Mouse (Mus musculus) heart, embryonic 12.5 days (tissue): ENCODE data around the gene Ezh1. TPM values are rescaled to one million over a fixed set of nuclear protein-coding genes. Genes with fewer than 3 reads are reported as not detected.

Source experiments
- ATAC-seq: fragments of 200-750 bp; cut with Nextera tagmentation; 2 replicates; pipeline ENCODE4 v1.8.0; 2017; ENCODE audit warnings: moderate TSS enrichment, moderate library complexity; ENCODE audit not compliant: insufficient number of reproducible peaks, low FRiP score
- H3K27ac ChIP-seq: fragments of 300-500 bp; sonication (generic); 2 replicates; pipeline ENCODE4 v1.5.1; 2016; ENCODE audit warnings: mild to moderate bottlenecking, moderate library complexity; ENCODE audit not compliant: poor library complexity, severe bottlenecking
- H3K27me3 ChIP-seq: fragments of 300-500 bp; sonication (generic); replicated peaks from 2 replicates; pipeline ENCODE4 v1.6.1; 2016; ENCODE audit warnings: mild to moderate bottlenecking, moderate library complexity
- H3K36me3 ChIP-seq: fragments of 300-500 bp; sonication (generic); 2 replicates; pipeline ENCODE4 v1.6.1; 2016; ENCODE audit warnings: mild to moderate bottlenecking, moderate library complexity
- H3K4me1 ChIP-seq: fragments of 300-500 bp; sonication (generic); replicated peaks from 2 replicates; pipeline ENCODE4 v1.6.1; 2016; ENCODE audit warnings: mild to moderate bottlenecking
- H3K4me2 ChIP-seq: fragments of 300-500 bp; sonication (generic); 2 replicates; pipeline ENCODE4 v1.6.1; 2016; ENCODE audit warnings: mild to moderate bottlenecking, moderate library complexity
- H3K4me3 ChIP-seq: fragments of 300-500 bp; sonication (generic); 2 replicates; pipeline ENCODE4 v1.5.1; 2016; ENCODE audit warnings: mild to moderate bottlenecking
- H3K9ac ChIP-seq: fragments of 300-500 bp; sonication (generic); 2 replicates; pipeline ENCODE4 v1.6.1; 2016; ENCODE audit warnings: mild to moderate bottlenecking, moderate library complexity
- H3K9me3 ChIP-seq: fragments of 300-500 bp; sonication (generic); replicated peaks from 2 replicates; pipeline ENCODE4 v1.6.1; 2016; ENCODE audit warnings: mild to moderate bottlenecking, moderate library complexity
- WGBS: fragments of 180-500 bp; shearing (Covaris S2); methylation state at CpG from one replicate; pipeline ENCODE4 v1.1.7; 2016; 5-methylcytosine and 5-hydroxymethylcytosine counted together
- polyA plus RNA-seq: library from polyadenylated mRNA; unstranded; fragments of >200 nt; fragmentation: Nextera tagmentation; extraction: Ambion mirVana; gene quantifications from 2 replicates; pipeline ENCODE4 v1.2.1, GENCODE M21; 2016

The Ezh1 gene
- polyA plus RNA-seq, 1 experiment from 2014 or later, result 14.9 TPM

DNA sequence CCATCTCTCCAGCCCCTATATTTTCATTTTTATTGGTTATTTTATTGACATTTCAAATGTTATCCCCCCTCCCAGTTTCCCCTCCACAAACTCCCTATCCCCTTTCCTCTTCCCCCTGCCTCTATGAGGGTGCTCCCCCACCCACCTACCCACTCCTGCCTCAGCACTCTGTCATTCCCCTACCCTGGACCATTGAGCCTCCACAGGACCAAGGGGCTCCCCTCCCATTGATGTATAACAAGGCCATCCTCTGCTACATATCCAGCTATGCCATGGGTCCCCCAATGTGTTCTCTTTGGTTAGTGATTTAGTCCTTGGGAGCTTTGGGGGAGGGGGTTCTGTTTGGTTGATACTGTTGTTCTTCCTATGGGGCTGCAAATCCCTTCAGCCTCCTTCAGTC lies 71.6 kb downstream of the Ezh1 start:
- no peak overlapping the region for H3K4me3 ChIP-seq
- no peak overlapping the region for H3K9ac ChIP-seq
- H3K36me3 ChIP-seq, result no peaks in the 10 kb centered on the region
- H3K4me1 ChIP-seq, result peaks cover 6% of the 10 kb centered on the region; the same call in 1 of the 2 replicates
- H3K27me3 ChIP-seq, result no peaks in the 10 kb centered on the region
- no peaks in the 10 kb centered on the region for H3K9me3 ChIP-seq
- ATAC-seq, result no peak
- H3K4me2 ChIP-seq, result no peak overlapping the region
- H3K27ac ChIP-seq, result no peak overlapping the region

DNA sequence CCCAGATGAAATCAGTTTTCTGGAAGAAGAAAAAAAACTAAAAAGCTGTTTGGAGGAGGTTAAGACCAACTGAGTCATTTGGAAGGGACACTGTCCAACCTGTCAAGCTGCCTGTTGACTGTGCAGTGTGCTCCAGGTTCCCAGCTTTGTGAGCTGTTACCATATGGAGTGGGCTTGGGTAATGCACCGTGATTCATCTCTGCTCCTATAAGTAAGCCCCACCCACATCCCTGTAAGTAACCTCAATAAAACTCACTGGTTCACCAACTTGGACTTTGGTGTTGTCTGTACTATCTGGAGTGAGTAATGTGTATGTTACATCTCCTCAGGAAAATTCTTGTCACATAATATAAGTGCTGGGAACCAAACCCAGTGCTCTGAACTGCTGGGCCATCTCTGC lies 73.4 kb downstream of the Ezh1 start:
- no peak overlapping the region for H3K4me3 ChIP-seq
- H3K4me2 ChIP-seq, result no peak overlapping the region
- no peak overlapping the region for H3K9ac ChIP-seq
- peaks cover 16% of the 10 kb centered on the region; the same call in 1 of the 2 replicates for H3K4me1 ChIP-seq
- H3K9me3 ChIP-seq, result no peaks in the 10 kb centered on the region
- 85% methylated on average over 1 of the region's 1 CpGs for whole genome bisulfite sequencing
- ATAC-seq, result no peak
- no peaks in the 10 kb centered on the region for H3K36me3 ChIP-seq
- no peaks in the 10 kb centered on the region for H3K27me3 ChIP-seq
- H3K27ac ChIP-seq, result no peak overlapping the region

DNA sequence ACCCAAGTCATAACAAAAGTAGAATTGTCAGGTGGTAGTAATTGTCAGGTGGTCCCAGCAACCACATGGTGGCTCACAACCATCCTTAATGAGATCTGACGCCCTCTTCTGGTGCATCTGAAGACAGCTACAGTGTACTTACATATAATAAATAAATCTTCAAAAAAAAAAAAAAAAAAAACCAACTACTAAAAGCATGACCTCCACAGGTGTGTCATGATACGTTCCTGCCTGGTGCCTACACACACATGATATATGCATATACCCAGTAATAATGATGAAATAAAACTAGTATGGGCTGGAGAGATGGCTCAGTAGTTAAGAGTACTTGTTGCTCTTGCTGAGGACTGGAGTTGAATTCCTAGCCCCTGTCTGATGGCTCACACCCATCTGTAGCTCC lies 75.2 kb downstream of the Ezh1 start:
- no peaks in the 10 kb centered on the region for H3K27me3 ChIP-seq
- H3K9ac ChIP-seq, result no peak overlapping the region
- H3K4me1 ChIP-seq, result peaks cover 13% of the 10 kb centered on the region; the same call in 1 of the 2 replicates
- no peak overlapping the region for H3K4me2 ChIP-seq
- H3K4me3 ChIP-seq, result no peak overlapping the region
- H3K36me3 ChIP-seq, result no peaks in the 10 kb centered on the region
- no peak overlapping the region for H3K27ac ChIP-seq
- WGBS, result 48% methylated on average over 2 of the region's 2 CpGs
- no peak for ATAC-seq
- no peaks in the 10 kb centered on the region for H3K9me3 ChIP-seq

DNA sequence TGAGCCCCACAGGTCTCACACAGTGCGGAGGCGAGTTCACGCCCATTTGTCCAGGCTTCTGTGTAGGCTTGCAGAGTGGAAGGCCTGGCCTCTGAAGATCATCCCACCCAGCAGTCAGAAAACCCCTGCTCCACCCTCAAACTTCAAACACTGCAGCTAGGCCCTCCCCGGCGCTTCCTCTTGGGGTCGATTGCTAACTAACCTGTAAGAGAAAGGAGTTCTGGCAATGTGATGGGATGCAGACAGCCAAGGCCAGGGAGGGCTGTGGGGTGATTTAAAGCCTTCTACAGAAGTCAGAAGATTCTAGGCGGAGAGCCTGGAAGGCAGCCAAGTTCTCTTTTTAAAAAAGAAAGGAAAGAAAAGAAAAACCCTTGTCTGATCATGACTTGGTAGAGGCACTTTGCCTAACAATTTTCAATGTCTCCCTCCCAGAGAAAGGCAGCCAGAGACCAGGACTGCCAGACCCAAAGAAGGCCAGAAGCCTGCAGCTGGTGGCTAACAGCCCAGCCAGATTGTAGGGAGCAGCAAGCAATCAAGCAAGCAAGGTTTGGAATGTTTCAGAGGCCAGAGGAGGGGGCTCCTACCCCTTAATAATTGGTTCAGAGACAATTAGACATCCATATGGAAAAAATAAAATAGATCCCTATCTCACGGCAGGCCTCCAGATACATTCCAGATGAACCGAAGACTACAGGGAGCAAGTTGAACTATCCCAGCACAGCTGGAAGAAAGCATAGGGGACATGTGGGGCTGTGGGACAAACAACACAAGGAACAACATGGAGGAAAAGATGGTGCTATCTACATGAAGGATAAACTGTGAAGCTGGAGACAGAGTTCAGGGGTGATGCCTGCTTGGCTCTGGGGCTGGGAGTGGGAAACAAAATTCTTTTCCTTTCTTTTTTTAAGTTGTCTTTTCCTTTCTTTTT lies 76.8 kb downstream of the Ezh1 start:
- 52% methylated on average over 9 of the region's 9 CpGs for WGBS
- Histone ChIP-seq H3K9ac (no peak overlapping the region), H3K4me1 (peaks cover 11% of the 10 kb centered on the region; the same call in 1 of the 2 replicates), H3K27me3 (no peaks in the 10 kb centered on the region), H3K9me3 (no peaks in the 10 kb centered on the region), H3K27ac (peak overlapping the region; percentile 21; the same call in 1 of the 2 replicates), H3K36me3 (no peaks in the 10 kb centered on the region), H3K4me2 (no peak overlapping the region), H3K4me3 (no peak overlapping the region)
- ATAC-seq, result no peak

DNA sequence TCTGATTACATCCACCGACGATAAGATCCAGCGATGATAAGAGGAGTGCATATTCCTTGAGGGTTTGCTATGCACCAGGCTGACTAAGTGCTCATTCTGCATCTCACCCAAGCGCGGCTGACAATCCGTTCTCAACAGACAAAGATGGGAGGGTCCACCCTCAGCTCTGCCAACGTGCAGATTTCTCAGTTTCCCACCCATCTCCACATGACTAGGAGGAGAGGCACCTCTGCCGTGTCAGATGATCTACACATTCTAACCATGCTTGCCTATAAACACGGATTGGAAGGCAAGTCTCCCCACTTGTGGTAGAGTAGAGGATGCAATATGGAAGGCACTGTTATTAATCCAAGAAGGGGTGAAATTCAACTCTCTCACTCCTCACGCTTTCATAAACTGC lies 77.5 kb downstream of the Ezh1 start:
- ATAC-seq, result no peak
- H3K4me3 ChIP-seq, result no peak overlapping the region
- H3K9me3 ChIP-seq, result no peaks in the 10 kb centered on the region
- 69% methylated on average over 10 of the region's 10 CpGs for WGBS
- no peak overlapping the region for H3K4me2 ChIP-seq
- no peaks in the 10 kb centered on the region for H3K36me3 ChIP-seq
- peaks cover 15% of the 10 kb centered on the region; the same call in 1 of the 2 replicates for H3K4me1 ChIP-seq
- H3K9ac ChIP-seq, result no peak overlapping the region
- H3K27me3 ChIP-seq, result no peaks in the 10 kb centered on the region
- peak overlapping the region; percentile 21; the same call in 1 of the 2 replicates for H3K27ac ChIP-seq

DNA sequence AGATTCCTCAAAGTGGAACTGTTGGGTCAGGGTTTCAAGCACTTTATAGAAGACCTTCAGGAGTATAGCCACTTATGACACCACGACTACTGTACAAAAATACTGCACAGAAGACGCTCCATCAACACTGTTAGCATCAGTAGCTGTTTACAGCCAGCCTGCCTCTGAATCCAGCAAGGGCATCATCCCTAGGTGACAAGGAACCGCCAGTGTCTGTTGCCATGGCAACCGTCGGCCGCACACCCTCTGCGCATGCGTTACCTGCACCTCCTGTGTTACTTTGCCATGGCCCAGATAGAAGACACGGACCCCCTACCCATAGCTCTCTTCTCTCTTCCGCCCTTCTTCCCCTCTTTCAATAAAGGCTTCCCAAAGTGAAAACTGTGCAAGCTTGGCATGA lies 79.9 kb downstream of the Ezh1 start:
- no peak overlapping the region for H3K27ac ChIP-seq
- H3K4me2 ChIP-seq, result no peak overlapping the region
- no peaks in the 10 kb centered on the region for H3K27me3 ChIP-seq
- H3K36me3 ChIP-seq, result no peaks in the 10 kb centered on the region
- H3K4me1 ChIP-seq, result peaks cover 25% of the 10 kb centered on the region; the same call in 1 of the 2 replicates
- no peak overlapping the region for H3K4me3 ChIP-seq
- no peak for ATAC-seq
- WGBS, result 30% methylated on average over 10 of the region's 10 CpGs
- H3K9ac ChIP-seq, result no peak overlapping the region
- no peaks in the 10 kb centered on the region for H3K9me3 ChIP-seq

DNA sequence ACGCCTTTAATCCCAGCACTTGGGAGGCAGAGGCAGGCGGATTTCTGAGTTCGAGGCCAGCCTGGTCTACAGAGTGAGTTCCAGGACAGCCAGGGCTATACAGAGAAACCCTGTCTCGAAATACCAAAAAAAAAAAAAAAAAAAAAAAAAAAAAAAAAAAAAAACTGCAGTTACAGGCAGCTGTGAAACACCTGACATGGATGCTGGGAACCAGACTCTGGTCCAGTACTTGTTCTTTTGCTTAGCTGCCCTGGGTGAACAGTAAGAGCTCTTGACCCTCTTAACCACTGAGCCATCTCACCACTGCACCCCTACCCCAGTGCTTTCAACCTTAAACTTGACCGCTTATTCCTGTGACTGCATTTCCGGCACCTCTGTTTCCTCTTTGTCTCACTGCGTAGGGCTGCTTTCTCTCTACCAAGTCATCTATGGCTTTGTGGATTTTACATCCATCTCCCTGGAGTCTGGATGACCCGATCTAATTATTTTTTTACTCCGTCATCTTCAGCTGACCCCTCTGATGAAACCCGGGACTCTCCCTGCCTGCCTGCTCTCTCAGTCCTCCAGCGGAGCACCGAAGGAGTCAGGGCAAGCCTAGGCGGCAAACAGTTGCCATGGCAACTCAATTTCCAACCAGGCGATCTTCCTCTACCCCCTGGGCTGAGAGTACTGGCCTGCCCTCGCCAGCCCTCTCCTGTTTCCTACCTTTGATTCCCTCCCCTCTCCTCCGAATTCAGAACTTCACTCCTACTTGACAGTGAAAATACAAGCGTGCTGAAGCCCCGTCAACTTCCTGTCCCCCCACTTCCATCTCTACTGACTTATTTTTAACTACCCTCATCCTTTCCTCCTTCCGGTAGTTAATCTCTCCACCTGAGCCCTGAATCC lies 82.7 kb downstream of the Ezh1 start:
- Histone ChIP-seq H3K4me1 (peaks cover 31% of the 10 kb centered on the region), H3K4me2 (peak overlapping the region; percentile 66), H3K27ac (no peak overlapping the region), H3K27me3 (no peaks in the 10 kb centered on the region), H3K36me3 (no peaks in the 10 kb centered on the region), H3K9ac (peak overlapping the region; percentile 19), H3K9me3 (no peaks in the 10 kb centered on the region), H3K4me3 (peak overlapping the region; percentile 27)
- 21% methylated on average over 19 of the region's 19 CpGs for WGBS
- ATAC-seq, result peak; percentile 28; the same call in 1 of the 2 replicates

DNA sequence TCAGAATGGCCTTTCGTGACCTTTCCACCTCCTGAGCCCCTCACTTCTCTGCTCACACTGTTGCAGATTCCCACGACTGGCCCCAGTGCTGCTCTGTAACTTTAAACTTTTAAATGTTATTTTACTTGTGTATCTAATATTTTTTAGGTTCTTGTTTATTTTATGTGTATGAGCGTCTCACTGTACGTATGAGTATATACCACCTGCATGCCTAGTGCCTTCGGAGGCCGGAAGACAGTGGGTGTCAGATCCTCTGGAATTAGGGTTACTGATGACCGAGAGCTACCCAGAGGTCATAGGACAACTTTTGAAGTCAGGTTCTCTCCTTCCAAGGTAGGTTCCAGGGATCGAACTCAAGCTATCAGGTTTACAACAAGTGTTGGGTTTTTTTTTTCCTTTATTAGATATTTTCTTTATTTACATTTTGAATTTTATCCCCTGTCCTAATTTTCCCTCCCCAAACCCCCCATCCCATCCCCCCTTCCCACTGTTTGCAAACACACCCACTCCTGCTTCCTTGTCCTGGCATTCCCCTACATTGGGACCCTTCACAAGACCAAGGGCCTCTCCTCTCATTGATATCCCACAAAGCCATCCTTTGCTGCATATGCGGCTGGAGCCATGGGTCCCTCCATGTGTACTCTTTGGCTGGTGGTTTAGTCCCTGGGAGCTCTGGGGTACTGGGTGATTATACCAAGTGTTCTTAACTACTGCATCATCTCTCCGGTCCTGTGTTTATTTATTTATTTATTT lies 83.9 kb downstream of the Ezh1 start:
- no peak overlapping the region for H3K4me2 ChIP-seq
- peaks cover 33% of the 10 kb centered on the region for H3K4me1 ChIP-seq
- 84% methylated on average over 10 of the region's 10 CpGs for WGBS
- no peaks in the 10 kb centered on the region for H3K36me3 ChIP-seq
- no peaks in the 10 kb centered on the region for H3K27me3 ChIP-seq
- H3K27ac ChIP-seq, result no peak overlapping the region
- no peak overlapping the region for H3K9ac ChIP-seq
- no peak overlapping the region for H3K4me3 ChIP-seq
- H3K9me3 ChIP-seq, result no peaks in the 10 kb centered on the region
- ATAC-seq, result no peak
